Mouse (Mus musculus): ENCODE results near the gene Ccdc134. TPM values are rescaled to one million over a fixed set of nuclear protein-coding genes. Genes with fewer than 3 reads are reported as not detected.

Gene Ccdc134
- polyA plus RNA-seq, 1 experiment from 2014 or later = 12.6 TPM

- H3K4me1 ChIP-seq (replicated peaks) = no peaks in the 10 kb centered on the region
- no peaks in the 10 kb centered on the region for H3K9me3 ChIP-seq
- no peak overlapping the region for H3K9ac ChIP-seq
- no peaks in the 10 kb centered on the region for H3K27me3 ChIP-seq (replicated peaks)
- 83% methylated on average over 4 of the region's 4 CpGs for WGBS
- no peak for ATAC-seq
- H3K4me2 ChIP-seq (replicated peaks) = no peak overlapping the region
- H3K4me3 ChIP-seq (replicated peaks) = no peak overlapping the region
- no peaks in the 10 kb centered on the region; the same call in 1 of the 2 replicates for H3K36me3 ChIP-seq
- H3K27ac ChIP-seq = no peak overlapping the region
Measured at GRCm38 (mm10) chr15:82135372-82135771, 7.7 kb downstream of the Ccdc134 start.

GRCm38 (mm10) chr15:82138565-82138964 lies 10.8 kb downstream of the Ccdc134 start:
- WGBS = 45% methylated on average over 4 of the region's 4 CpGs
- Histone ChIP-seq H3K4me1 (replicated peaks) (no peaks in the 10 kb centered on the region), H3K27ac (no peak overlapping the region), H3K36me3 (no peaks in the 10 kb centered on the region), H3K9ac (no peak overlapping the region), H3K4me3 (replicated peaks) (no peak overlapping the region), H3K4me2 (replicated peaks) (no peak overlapping the region), H3K9me3 (no peaks in the 10 kb centered on the region), H3K27me3 (replicated peaks) (no peaks in the 10 kb centered on the region)
- ATAC-seq = peak; percentile 29; the same call in 1 of the 2 replicates

GRCm38 (mm10) chr15:82139196-82139595 lies 11.5 kb downstream of the Ccdc134 start:
- H3K27ac ChIP-seq = no peak overlapping the region
- WGBS = 88% methylated on average over 8 of the region's 8 CpGs
- ATAC-seq = no peak

GRCm38 (mm10) chr15:82140355-82140754 lies 12.6 kb downstream of the Ccdc134 start:
- no peak for ATAC-seq
- Histone ChIP-seq H3K4me2 (replicated peaks) (no peak overlapping the region), H3K27ac (no peak overlapping the region), H3K36me3 (no peaks in the 10 kb centered on the region), H3K4me3 (replicated peaks) (no peak overlapping the region), H3K4me1 (replicated peaks) (peaks cover 7% of the 10 kb centered on the region), H3K9ac (no peak overlapping the region), H3K27me3 (replicated peaks) (no peaks in the 10 kb centered on the region), H3K9me3 (no peaks in the 10 kb centered on the region)
- WGBS = 84% methylated on average over 3 of the region's 3 CpGs

More at GRCm38 (mm10) chr15:82139196-82139595, 11.5 kb downstream of the Ccdc134 start:
- no peaks in the 10 kb centered on the region for H3K9me3 ChIP-seq
- H3K4me2 ChIP-seq (replicated peaks) = no peak overlapping the region
- no peak overlapping the region for H3K9ac ChIP-seq
- H3K4me1 ChIP-seq (replicated peaks) = peaks cover 5% of the 10 kb centered on the region
- H3K4me3 ChIP-seq (replicated peaks) = no peak overlapping the region
- no peaks in the 10 kb centered on the region for H3K27me3 ChIP-seq (replicated peaks)
- H3K36me3 ChIP-seq = no peaks in the 10 kb centered on the region

GRCm38 (mm10) chr15:82144157-82144556 lies 16.4 kb downstream of the Ccdc134 start:
- Histone ChIP-seq H3K27me3 (replicated peaks) (no peaks in the 10 kb centered on the region), H3K27ac (no peak overlapping the region), H3K36me3 (no peaks in the 10 kb centered on the region), H3K4me1 (replicated peaks) (peaks cover 25% of the 10 kb centered on the region), H3K9me3 (no peaks in the 10 kb centered on the region), H3K4me2 (replicated peaks) (no peak overlapping the region), H3K9ac (no peak overlapping the region), H3K4me3 (replicated peaks) (no peak overlapping the region)
- no peak for ATAC-seq
- WGBS = 84% methylated on average over 5 of the region's 5 CpGs

GRCm38 (mm10) chr15:82145408-82145807 lies 17.7 kb downstream of the Ccdc134 start:
- no peak overlapping the region for H3K9ac ChIP-seq
- WGBS = 31% methylated on average over 2 of the region's 2 CpGs
- no peaks in the 10 kb centered on the region for H3K9me3 ChIP-seq
- ATAC-seq = no peak
- H3K36me3 ChIP-seq = no peaks in the 10 kb centered on the region
- H3K4me3 ChIP-seq (replicated peaks) = no peak overlapping the region
- H3K4me1 ChIP-seq (replicated peaks) = peaks cover 29% of the 10 kb centered on the region
- H3K27ac ChIP-seq = peak overlapping the region; percentile 91
- no peak overlapping the region for H3K4me2 ChIP-seq (replicated peaks)
- H3K27me3 ChIP-seq (replicated peaks) = no peaks in the 10 kb centered on the region

GRCm38 (mm10) chr15:82145851-82146769 lies 18.4 kb downstream of the Ccdc134 start:
- no peaks in the 10 kb centered on the region for H3K27me3 ChIP-seq (replicated peaks)
- H3K27ac ChIP-seq = peak overlapping the region; percentile 91
- H3K4me2 ChIP-seq (replicated peaks) = peak overlapping the region; percentile 80
- peak overlapping the region; percentile 90 for H3K4me3 ChIP-seq (replicated peaks)
- H3K9me3 ChIP-seq = no peaks in the 10 kb centered on the region
- H3K9ac ChIP-seq = no peak overlapping the region
- H3K4me1 ChIP-seq (replicated peaks) = peaks cover 29% of the 10 kb centered on the region
- ATAC-seq = peak; percentile 41
- WGBS = 9% methylated on average over 11 of the region's 11 CpGs
- H3K36me3 ChIP-seq = no peaks in the 10 kb centered on the region

- Histone ChIP-seq H3K4me2 (replicated peaks) (peak within 1 kb of the TSS; percentile 80), H3K36me3 (no peaks in the 10 kb centered on the region), H3K27ac (peak within 1 kb of the TSS; percentile 93), H3K9me3 (no peaks in the 10 kb centered on the region), H3K9ac (peak within 1 kb of the TSS; percentile 85), H3K4me3 (replicated peaks) (peak within 1 kb of the TSS; percentile 90), H3K27me3 (replicated peaks) (no peaks in the 10 kb centered on the region), H3K4me1 (replicated peaks) (peaks cover 33% of the 10 kb centered on the region)
- peak; percentile 98 for ATAC-seq
- WGBS = under 1% methylated on average over 62 of the region's 79 CpGs
Measured at GRCm38 (mm10) chr15:82146770-82147610, 19.3 kb downstream of the Ccdc134 start, which contains the start of gene Srebf2. Gene Srebf2 (plus strand): TSS chr15:82147181.

- no peak; the same call in 1 of the 2 replicates for ATAC-seq
- Histone ChIP-seq H3K27ac (peak overlapping the region; percentile 93), H3K4me1 (replicated peaks) (peaks cover 40% of the 10 kb centered on the region), H3K9me3 (no peaks in the 10 kb centered on the region), H3K4me3 (replicated peaks) (peak overlapping the region; percentile 90), H3K4me2 (replicated peaks) (peak overlapping the region; percentile 80), H3K36me3 (no peaks in the 10 kb centered on the region), H3K27me3 (replicated peaks) (no peaks in the 10 kb centered on the region), H3K9ac (peak overlapping the region; percentile 85)
- WGBS = under 1% methylated on average over 50 of the region's 50 CpGs
Measured at GRCm38 (mm10) chr15:82147611-82148111, 19.9 kb downstream of the Ccdc134 start.

GRCm38 (mm10) chr15:82148510-82148911 lies 20.8 kb downstream of the Ccdc134 start:
- H3K27me3 ChIP-seq (replicated peaks) = no peaks in the 10 kb centered on the region
- H3K27ac ChIP-seq = peak overlapping the region; percentile 93; the same call in 1 of the 2 replicates
- ATAC-seq = no peak
- peaks cover 40% of the 10 kb centered on the region for H3K4me1 ChIP-seq (replicated peaks)
- 15% methylated on average over 9 of the region's 9 CpGs for WGBS
- H3K36me3 ChIP-seq = no peaks in the 10 kb centered on the region
- peak overlapping the region; percentile 90 for H3K4me3 ChIP-seq (replicated peaks)
- no peaks in the 10 kb centered on the region for H3K9me3 ChIP-seq
- peak overlapping the region; percentile 85 for H3K9ac ChIP-seq
- H3K4me2 ChIP-seq (replicated peaks) = peak overlapping the region; percentile 80

GRCm38 (mm10) chr15:82150042-82150441 lies 22.3 kb downstream of the Ccdc134 start:
- no peak for ATAC-seq
- peaks cover 39% of the 10 kb centered on the region for H3K4me1 ChIP-seq (replicated peaks)
- no peaks in the 10 kb centered on the region for H3K9me3 ChIP-seq

GRCm38 (mm10) chr15:82151176-82151575 lies 23.5 kb downstream of the Ccdc134 start:
- no peak overlapping the region for H3K4me3 ChIP-seq (replicated peaks)
- no peak overlapping the region for H3K9ac ChIP-seq
- no peaks in the 10 kb centered on the region for H3K9me3 ChIP-seq
- WGBS = 84% methylated on average over 4 of the region's 4 CpGs
- no peak overlapping the region for H3K27ac ChIP-seq
- H3K27me3 ChIP-seq (replicated peaks) = no peaks in the 10 kb centered on the region
- no peak overlapping the region for H3K4me2 ChIP-seq (replicated peaks)
- H3K36me3 ChIP-seq = 0 out of 2 replicates have a peak, but pooled peaks cover 2% of the 10 kb centered on the region
- peaks cover 31% of the 10 kb centered on the region for H3K4me1 ChIP-seq (replicated peaks)
- no peak for ATAC-seq

More at GRCm38 (mm10) chr15:82150042-82150441, 22.3 kb downstream of the Ccdc134 start:
- Histone ChIP-seq H3K27me3 (replicated peaks) (no peaks in the 10 kb centered on the region), H3K4me2 (replicated peaks) (no peak overlapping the region), H3K4me3 (replicated peaks) (no peak overlapping the region), H3K9ac (no peak overlapping the region), H3K36me3 (0 out of 2 replicates have a peak, but pooled peaks cover 2% of the 10 kb centered on the region), H3K27ac (no peak overlapping the region)
